Mouse (Mus musculus) forebrain, postnatal 0 days (tissue): ENCODE data around the gene Clic1. TPM values are rescaled to one million over a fixed set of nuclear protein-coding genes. Genes with fewer than 3 reads are reported as not detected.

ENCODE experiments used
- ATAC-seq: fragments of 200-750 bp; cut with Nextera tagmentation; 2 replicates; pipeline ENCODE4 v1.8.0; 2017; ENCODE audit warnings: mild to moderate bottlenecking, moderate library complexity
- DNase-seq: peaks from one replicate; pipeline ENCODE4 v3.0.0-alpha.2; 2015
- H3K27ac ChIP-seq: fragments of 300-500 bp; sonication (generic); 2 replicates; pipeline ENCODE4 v1.5.1; 2014; ENCODE audit warnings: low read depth, mild to moderate bottlenecking, antibody characterized with exemption, low read length, moderate library complexity, mixed read lengths
- H3K27me3 ChIP-seq: fragments of 300-500 bp; sonication (generic); 2 replicates; pipeline ENCODE4 v1.6.1; 2014; ENCODE audit warnings: mild to moderate bottlenecking, low read length, mixed read lengths; ENCODE audit not compliant: insufficient read depth
- H3K36me3 ChIP-seq: fragments of 300-500 bp; sonication (generic); 2 replicates; pipeline ENCODE4 v1.6.1; 2014; ENCODE audit warnings: mild to moderate bottlenecking, moderate library complexity; ENCODE audit not compliant: insufficient read depth
- H3K4me1 ChIP-seq: fragments of 300-500 bp; sonication (generic); 2 replicates; pipeline ENCODE4 v1.6.1; 2014; ENCODE audit warnings: antibody characterized with exemption; ENCODE audit not compliant: insufficient read depth
- H3K4me2 ChIP-seq: fragments of 300-500 bp; sonication (generic); 2 replicates; pipeline ENCODE4 v1.6.1; 2014; ENCODE audit warnings: low read depth, mild to moderate bottlenecking, moderate library complexity
- H3K4me3 ChIP-seq: fragments of 300-500 bp; sonication (generic); 2 replicates; pipeline ENCODE4 v1.5.1; 2014; ENCODE audit warnings: low read depth, low read length, mixed read lengths
- H3K9ac ChIP-seq: fragments of 300-500 bp; sonication (generic); 2 replicates; pipeline ENCODE4 v1.6.1; 2014; ENCODE audit warnings: mild to moderate bottlenecking
- H3K9me3 ChIP-seq: fragments of 300-500 bp; sonication (generic); 2 replicates; pipeline ENCODE4 v1.6.1; 2016; ENCODE audit warnings: low read length
- CTCF ChIP-seq: sonication (generic); IDR thresholded peaks from 2 replicates; pipeline ENCODE4 v1.5.1; 2016; ENCODE audit warnings: antibody characterized with exemption, control low read depth, low read depth
- WGBS: fragments of 180-500 bp; shearing (Covaris S2); extraction: QIAGEN DNeasy Blood & Tissue Kit; methylation state at CpG from one replicate; pipeline ENCODE4 v1.1.7; 2014; 5-methylcytosine and 5-hydroxymethylcytosine counted together
- polyA plus RNA-seq: library from polyadenylated mRNA; unstranded; fragments of >200 nt; fragmentation: Nextera tagmentation; extraction: Ambion mirVana; gene quantifications from 2 replicates; pipeline ENCODE4 v1.2.1, GENCODE M21; 2015
- total RNA-seq: library from RNA; depleted of rRNA; stranded (reverse); fragments of >200 nt; gene quantifications from 2 replicates; pipeline ENCODE4 v1.2.3, GENCODE M21; 2014

The Clic1 gene
- total and polyA plus RNA-seq, 2 experiments from 2014 or later, result 26.8 to 47.9 TPM

GRCm38 (mm10) chr17:35101161-35101560 is 51.4 kb downstream of the Clic1 start:
- Histone ChIP-seq H3K27me3 (no peaks in the 10 kb centered on the region), H3K9ac (no peak overlapping the region), H3K27ac (no peak overlapping the region), H3K9me3 (no peaks in the 10 kb centered on the region), H3K36me3 (peaks cover 73% of the 10 kb centered on the region), H3K4me2 (no peak overlapping the region), H3K4me3 (no peak overlapping the region), H3K4me1 (no peaks in the 10 kb centered on the region)
- DNase-seq (no peak), ATAC-seq (no peak)
- no peak for TF ChIP-seq CTCF
- 95% methylated on average over 11 of the region's 11 CpGs for WGBS

DNA sequence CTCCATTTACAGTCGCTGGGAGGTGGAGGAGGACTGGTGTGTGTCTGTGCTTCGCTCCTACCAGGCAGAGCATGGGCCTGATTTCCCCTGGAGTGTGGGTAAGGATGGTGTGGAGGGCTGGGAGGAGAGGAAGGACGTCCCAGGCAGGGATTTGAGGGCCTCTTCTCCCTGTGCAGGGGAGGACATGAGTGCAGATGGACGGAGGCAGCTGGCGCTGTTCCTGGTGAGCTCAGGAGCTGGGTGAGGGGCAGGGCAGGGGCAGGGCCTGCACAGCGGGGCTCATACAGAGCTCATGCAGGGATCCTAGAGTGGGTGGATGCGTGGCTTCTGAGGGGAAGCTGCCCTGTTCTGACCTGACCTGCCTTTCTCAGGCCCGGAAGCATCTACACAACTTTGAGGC is 52.5 kb downstream of the Clic1 start:
- Histone ChIP-seq H3K4me1 (no peaks in the 10 kb centered on the region), H3K4me3 (no peak overlapping the region), H3K27me3 (no peaks in the 10 kb centered on the region), H3K9ac (no peak overlapping the region), H3K36me3 (peaks cover 62% of the 10 kb centered on the region), H3K27ac (no peak overlapping the region), H3K4me2 (no peak overlapping the region), H3K9me3 (no peaks in the 10 kb centered on the region)
- no peak for DNase-seq
- TF ChIP-seq CTCF, result no peak
- WGBS, result 76% methylated on average over 8 of the region's 8 CpGs
- ATAC-seq, result no peak

GRCm38 (mm10) chr17:35103221-35103690 is 53.5 kb downstream of the Clic1 start:
- H3K9me3 ChIP-seq, result no peaks in the 10 kb centered on the region
- no peak overlapping the region for H3K4me3 ChIP-seq
- DNase-seq (no peak), ATAC-seq (no peak)
- H3K4me2 ChIP-seq, result no peak overlapping the region
- no peak overlapping the region for H3K27ac ChIP-seq
- TF ChIP-seq CTCF, result no peak
- H3K36me3 ChIP-seq, result peaks cover 55% of the 10 kb centered on the region
- WGBS, result 74% methylated on average over 6 of the region's 6 CpGs
- no peaks in the 10 kb centered on the region for H3K27me3 ChIP-seq
- H3K9ac ChIP-seq, result no peak overlapping the region
- no peaks in the 10 kb centered on the region for H3K4me1 ChIP-seq

DNA sequence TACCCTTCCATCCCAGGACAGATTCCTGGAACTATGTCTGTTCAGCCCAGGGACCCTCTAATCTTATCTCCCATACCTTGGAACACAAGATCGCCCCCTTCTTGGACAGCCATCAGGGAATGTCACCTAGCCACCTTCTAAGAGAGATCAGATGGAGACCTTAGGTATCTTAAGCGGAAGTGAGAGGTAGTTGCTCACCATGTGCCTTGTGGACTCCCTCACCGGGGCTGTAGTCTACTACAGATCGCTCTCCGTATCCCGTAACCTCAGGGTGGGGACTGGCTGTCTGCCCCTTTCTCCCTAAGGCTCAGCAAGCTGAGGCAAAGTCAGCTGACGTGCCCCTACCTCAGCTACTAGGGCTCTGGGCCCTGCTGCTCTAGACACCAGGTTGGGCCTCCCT is 54.3 kb downstream of the Clic1 start:
- 96% methylated on average over 7 of the region's 7 CpGs for WGBS
- Histone ChIP-seq H3K9me3 (no peaks in the 10 kb centered on the region), H3K4me1 (no peaks in the 10 kb centered on the region), H3K4me3 (no peak overlapping the region), H3K36me3 (peaks cover 47% of the 10 kb centered on the region), H3K27ac (no peak overlapping the region), H3K4me2 (no peak overlapping the region), H3K9ac (no peak overlapping the region), H3K27me3 (no peaks in the 10 kb centered on the region)
- DNase-seq (no peak), ATAC-seq (no peak)
- no peak for TF ChIP-seq CTCF

- peaks cover 40% of the 10 kb centered on the region for H3K36me3 ChIP-seq
- WGBS, result 78% methylated on average over 6 of the region's 6 CpGs
- H3K9me3 ChIP-seq, result no peaks in the 10 kb centered on the region
- ATAC-seq (no peak), DNase-seq (no peak)
- no peak for TF ChIP-seq CTCF
- no peaks in the 10 kb centered on the region for H3K4me1 ChIP-seq
- no peaks in the 10 kb centered on the region for H3K27me3 ChIP-seq
- H3K4me3 ChIP-seq, result no peak overlapping the region
- no peak overlapping the region for H3K27ac ChIP-seq
- no peak overlapping the region for H3K4me2 ChIP-seq
- H3K9ac ChIP-seq, result no peak overlapping the region
Observed at GRCm38 (mm10) chr17:35104754-35105153, 55.0 kb downstream of the Clic1 start.

GRCm38 (mm10) chr17:35105740-35106389 is 56.1 kb downstream of the Clic1 start:
- TF ChIP-seq CTCF, result peak; percentile 66
- Histone ChIP-seq H3K27ac (no peak overlapping the region), H3K27me3 (no peaks in the 10 kb centered on the region), H3K4me1 (no peaks in the 10 kb centered on the region), H3K9ac (no peak overlapping the region), H3K4me2 (peak overlapping the region; percentile 24; the same call in 1 of the 2 replicates), H3K9me3 (no peaks in the 10 kb centered on the region), H3K4me3 (no peak overlapping the region), H3K36me3 (peaks cover 29% of the 10 kb centered on the region)
- 21% methylated on average over 13 of the region's 13 CpGs for WGBS
- ATAC-seq (peak; percentile 46; the same call in 1 of the 2 replicates), DNase-seq (peak; percentile 28)

DNA sequence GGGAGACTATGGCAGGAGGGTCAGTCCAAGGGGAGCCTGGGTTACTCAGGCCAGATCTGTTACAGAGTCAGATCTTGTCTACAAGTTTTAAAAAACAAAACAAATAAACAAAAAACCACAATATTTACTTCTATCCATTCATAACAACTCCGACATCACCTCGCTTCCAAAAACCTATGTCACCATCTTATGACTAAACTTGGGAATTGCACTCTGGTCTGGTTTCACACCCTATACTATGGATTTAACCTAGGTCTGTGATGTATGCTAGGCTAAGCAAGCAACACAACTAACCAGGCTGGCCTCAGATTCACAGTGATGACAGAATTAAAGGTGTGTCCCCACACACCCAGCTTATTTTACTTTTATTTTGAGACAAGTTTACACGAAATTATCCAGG is 56.8 kb downstream of the Clic1 start:
- ATAC-seq (no peak), DNase-seq (peak; percentile 19)
- Histone ChIP-seq H3K4me2 (no peak overlapping the region), H3K36me3 (peaks cover 22% of the 10 kb centered on the region), H3K4me3 (no peak overlapping the region), H3K9me3 (no peaks in the 10 kb centered on the region), H3K9ac (no peak overlapping the region), H3K27ac (no peak overlapping the region), H3K27me3 (no peaks in the 10 kb centered on the region), H3K4me1 (no peaks in the 10 kb centered on the region)
- peak; percentile 55 for TF ChIP-seq CTCF
- 63% methylated on average over 3 of the region's 3 CpGs for WGBS
